Mouse (Mus musculus) stomach, postnatal 0 days (tissue): ENCODE data around the gene Slc11a1.

Experiments
- CTCF ChIP-seq: IDR thresholded peaks from 2 replicates; pipeline ENCODE4 v1.5.1; 2016; ENCODE audit warnings: antibody characterized with exemption, low read depth, mild to moderate bottlenecking, moderate library complexity
- EP300 ChIP-seq: optimal IDR thresholded peaks from 2 replicates; pipeline ENCODE3; 2016; ENCODE audit warnings: antibody characterized with exemption

DNA sequence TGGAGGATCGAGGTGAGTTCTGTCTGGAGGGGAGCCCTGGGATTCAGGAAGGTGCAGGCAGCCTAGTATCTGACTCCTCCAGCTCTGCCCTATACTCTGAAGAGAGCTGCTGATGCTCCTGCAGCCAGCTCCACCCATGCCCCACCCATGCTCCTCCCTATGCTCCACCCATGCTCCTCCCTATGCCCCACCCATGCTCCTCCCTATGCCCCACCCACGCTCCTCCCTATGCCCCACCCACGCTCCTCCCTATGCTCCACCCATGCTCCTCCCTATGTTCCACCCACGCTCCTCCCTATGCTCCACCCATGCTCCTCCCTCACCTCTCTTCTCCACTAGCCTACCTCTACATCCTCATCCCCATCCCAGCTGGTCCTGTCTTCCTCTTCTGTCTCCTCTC is 40.1 kb downstream of the Slc11a1 start:
- no peak for TF ChIP-seq EP300
- no peak for TF ChIP-seq CTCF
